Mouse (Mus musculus) 3T3-L1 (cell line): ENCODE measurements around the gene Vldlr.

ENCODE experiments used
- DNase-seq: peaks from one replicate; pipeline ENCODE4 v3.0.0-alpha.2; 2015; ENCODE audit warnings: low read depth, low spot score

Gene Vldlr

DNA sequence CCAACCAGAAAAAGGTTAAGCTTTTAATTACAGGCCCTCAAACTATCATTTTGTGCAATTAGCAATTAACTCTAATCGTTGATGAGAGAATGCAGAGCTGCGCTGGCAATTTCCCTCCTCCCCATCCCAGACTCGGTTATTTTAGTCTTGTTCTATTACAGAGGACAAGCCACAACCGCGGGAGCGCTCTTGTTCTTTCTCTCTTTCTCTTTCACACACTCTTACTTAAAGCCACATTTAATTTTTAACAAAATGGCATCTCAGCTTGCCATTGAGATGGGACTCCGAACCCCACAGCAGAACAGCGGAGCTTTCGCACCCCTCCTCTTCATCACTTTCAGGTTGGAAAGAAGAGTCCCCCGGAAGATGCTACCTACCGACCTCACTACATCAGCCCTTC lies at the start of gene Vldlr:
Gene Vldlr (plus strand): TSS at position 167 of the 400 bp plus-strand sequence.
- DNase-seq: no peak

DNA sequence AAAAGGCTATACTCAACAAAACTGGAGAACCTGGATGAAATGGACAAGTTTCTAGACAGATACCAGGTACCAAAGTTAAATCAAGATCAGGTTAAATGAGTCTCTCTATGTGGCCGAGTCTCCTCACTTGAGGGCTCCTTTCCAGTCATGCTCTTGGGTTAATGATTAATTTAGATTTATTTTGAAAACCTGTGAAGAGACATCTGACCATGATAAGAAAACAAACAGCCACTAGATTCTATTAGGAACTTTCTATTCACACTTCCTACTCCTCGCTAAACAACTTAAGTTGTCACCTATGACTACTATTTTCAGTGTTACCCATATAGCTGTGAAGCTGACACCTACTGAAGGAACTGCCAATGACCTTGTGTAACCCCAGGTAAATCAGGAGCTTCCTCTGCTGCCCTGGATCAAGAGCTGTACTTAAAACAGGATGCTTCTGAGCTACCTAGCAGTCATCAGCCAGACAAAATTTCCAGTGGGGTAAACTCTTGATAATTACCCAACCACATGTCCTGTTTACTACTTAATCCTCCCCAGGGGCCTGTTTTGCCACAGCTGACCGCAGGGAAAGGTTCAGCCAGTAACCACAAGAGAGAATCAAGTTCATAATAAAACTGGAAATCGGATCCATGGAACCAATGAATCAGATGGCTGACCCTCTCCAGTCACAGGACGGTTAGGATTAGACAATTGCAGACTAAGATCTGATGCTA lies 48.5 kb upstream of the Vldlr start:
- peak; percentile 37 for DNase-seq

DNA sequence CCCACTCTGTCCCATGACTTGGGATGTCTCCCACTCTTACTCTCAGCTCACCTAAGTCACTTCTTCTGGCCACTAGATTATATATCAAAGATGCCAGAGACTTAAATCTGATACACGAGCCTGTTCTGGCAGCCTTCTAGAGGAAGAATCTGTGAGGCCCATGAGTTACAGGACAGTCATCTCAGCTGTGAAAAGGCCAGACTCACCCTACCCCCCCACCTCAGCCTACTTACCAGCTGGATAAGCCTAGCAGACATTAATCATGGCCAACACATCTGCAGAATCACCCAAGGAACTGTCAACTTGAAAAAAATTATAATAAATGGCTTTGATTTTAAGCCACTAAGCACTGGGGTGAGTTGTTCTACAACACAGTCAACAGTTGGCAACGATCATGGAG lies 42.4 kb upstream of the Vldlr start:
- DNase-seq: peak; percentile 38

DNA sequence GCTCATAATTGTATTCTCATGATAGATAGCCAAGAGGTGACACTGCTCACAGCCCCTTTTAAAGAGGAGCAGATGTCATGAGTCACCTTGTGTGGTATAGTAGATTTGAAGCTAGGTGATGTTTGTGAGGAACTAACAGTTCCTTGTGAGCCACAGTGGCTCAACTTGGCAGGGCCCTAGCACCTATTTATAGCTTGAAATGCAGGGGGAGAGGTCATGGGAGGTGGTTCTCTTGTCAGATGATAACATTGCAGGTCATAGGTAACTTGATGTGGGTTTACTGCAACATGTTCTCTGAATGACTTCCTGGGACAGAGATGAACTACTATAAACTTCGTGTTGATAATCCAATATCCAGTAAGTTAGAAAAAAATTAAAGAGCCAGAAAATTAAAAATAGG lies 40.7 kb upstream of the Vldlr start:
- no peak for DNase-seq

DNA sequence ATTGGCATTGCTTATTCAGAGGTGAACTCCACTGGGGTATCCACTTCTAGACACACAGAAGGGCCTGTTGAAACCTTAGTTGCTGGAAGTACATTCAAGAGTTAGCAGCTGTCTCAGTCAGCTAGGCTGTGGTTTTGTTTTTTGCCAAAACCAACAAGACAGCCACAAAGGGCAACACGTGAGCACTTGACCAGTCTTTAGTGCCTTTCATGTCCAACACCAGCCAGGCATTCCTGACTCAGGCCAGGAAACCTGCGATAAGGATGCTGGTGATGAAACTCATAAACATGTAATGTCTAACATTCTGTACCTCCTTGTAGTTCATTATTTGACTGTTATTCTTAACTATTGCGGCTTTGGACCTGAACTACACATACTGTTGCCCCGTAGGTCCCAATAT lies 39.7 kb upstream of the Vldlr start:
- DNase-seq: peak; percentile 54

DNA sequence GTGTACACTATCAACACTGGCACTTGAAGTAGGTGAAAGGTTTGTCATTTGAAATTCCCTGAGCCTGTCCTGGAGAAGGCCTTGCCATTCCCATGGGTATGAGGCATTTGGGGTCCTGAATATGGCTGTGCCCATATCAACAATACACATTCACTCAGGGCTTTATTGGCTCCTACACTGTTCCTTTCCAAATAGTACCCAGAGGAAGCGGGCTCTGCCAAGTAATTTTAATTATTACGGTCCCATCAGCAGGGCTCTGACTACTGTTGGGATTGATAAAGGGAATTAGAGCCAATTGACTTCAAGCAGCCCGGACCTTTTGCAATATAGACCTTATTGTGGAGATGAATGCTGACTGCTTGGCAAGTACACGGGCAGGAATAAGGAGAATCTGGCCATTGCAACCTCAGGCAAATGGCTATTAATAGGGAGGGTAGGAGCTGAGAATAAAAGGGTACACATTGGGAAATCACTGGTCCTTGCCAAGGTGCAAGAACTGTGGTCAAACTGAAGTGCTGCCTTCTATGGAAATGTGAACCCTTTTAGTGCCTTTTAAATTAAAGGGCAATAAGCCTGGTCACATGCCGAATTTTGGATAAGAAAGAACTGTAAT lies 38.0 kb upstream of the Vldlr start:
- DNase-seq: no peak

DNA sequence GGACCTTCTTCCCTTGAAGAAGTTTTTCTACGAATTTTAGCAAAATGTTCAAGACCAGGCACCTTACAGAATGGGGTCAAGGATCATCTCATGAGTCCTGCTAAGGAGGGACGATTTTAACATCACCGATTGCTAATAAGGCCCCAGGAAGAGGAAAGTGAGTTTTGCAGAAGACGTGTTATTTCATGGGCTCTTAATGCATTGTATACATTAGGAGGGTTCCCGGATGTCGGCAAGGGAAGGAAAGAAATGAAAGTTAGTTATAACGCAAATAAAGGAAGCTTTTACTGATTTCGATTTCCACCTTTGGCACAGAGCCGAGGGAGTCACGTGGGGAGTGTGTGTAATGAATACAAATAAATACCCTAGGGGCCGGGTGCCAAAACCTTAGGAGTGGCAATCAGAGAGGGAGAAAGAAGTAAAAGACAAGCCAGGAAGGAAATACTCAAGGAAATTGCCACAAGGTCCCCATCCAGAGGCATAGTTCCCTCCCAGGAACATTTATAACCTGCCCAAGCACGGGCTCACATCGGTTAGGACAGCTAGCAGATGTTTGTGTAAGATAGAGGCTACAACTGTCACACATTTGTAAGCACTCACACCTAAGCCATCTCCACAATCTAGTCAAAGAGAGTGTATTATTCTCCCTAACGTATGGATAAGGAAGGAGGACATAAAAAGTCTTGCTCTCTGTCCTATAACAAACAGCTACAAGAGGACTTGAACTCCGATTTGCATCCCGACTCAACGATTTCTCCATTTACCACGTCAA lies 35.7 kb upstream of the Vldlr start:
- DNase-seq: no peak

DNA sequence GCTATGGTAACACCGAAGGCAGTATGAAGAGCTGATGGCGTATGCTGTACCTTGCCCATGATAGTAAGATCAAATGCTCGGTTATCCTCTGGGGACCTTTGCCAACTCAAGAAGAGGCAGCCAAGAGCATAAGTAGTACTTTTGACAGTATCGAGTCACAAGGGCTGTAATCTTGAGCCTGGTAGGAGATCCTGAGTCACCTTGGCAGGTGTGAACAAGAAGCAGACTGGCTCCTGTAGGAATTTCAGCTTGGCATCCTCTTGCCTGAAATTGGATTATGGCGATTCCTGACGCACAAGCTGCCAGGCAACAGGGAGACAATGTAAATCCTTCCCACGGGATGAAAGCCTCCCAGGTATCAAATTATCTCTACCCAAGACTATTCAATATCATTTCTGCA lies 32.8 kb upstream of the Vldlr start:
- DNase-seq: no peak

DNA sequence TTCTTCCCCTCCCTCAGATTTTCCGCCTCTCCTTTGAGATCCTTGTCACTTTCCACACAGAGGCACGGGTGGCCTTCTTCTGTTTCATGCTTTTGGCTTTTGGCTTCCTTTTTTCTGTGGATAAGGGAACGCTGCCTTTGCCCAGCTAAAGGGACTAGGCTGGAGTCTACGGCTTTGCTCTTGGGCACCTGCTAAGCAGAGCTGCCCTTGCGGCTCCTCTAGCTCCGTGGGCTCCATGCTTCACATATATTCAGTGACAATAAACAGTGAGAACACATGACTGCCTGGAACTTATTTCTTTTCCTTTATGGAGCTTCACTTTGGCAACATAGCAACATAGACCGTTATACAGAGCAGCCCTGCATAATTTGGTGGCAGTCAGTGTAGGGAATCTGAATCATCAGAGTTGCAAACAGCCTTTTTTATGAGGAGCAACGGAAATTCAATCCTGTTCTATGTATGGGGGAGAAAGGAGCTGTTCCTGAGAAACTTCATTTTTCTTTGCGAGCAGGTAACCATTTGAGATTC lies 12.5 kb upstream of the Vldlr start:
- no peak for DNase-seq

DNA sequence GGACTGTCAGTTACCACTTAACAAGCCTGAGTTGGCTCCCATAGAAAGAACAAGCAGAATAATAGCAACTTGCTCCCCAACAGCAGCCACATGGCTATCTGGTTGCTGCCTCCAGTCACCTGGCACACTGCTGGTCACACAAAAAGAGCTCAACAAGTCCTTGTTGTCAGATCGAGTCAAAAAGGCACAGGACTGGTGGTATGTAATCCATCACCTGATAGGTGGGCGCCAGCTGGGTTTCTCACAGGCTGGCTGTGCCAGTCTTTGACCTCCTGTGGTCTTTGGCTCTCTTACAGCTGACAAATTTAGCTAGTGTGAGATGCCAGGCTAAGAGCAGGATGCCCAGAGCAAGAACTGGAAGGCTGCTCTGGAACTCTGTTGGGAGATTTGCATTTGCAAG lies 5.3 kb upstream of the Vldlr start:
- DNase-seq: no peak

DNA sequence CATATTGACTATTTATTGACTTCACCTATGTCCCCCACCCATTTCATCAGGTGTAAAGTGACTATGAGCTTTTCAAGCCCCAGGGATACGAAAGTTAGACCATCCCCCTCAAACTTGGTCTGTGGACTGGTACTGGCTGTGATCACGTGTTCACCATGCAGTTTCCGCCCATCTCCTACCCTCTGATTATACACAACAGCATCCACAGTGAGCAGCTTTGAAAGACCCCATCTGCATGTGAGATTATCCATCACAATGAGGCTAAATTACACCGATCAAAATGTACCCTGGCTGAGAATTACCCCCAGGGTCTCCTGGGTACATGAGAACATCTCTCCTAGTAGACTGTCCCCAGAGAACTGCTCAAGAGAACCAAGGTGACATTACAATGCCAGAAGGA lies 688 bp upstream of the Vldlr start:
- DNase-seq: no peak

DNA sequence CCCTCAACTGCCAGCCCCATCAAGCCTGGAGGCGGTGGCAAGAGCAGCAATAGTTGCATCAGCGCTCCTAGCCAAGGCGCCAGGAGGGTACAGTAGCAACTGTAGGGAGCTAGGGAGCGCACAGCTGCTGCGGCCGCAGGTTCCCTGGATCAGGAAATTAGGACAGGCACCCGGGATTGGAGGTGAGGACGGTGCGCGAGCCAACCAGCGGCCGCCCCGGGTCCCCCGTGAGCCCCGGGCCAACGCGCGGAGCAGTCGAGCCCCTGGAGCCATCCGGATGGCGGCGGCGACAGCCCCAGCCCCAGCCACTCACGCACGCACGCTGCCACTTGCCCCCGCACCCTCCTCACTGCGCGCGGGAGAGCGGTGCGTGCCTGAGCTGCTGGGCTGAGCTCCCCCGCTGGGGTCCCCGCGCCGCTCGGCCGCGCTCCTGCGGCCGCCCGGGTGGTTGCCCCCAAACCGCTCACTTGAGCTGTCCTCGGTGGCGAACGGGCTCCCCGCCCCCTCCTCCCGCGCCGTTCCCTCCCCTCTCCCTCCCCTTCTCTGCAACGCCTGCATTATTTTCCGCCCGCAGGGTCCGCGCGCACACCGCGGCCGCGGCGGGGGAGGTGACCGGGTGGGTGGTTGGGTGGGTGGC lies 601 bp downstream of the Vldlr start:
- DNase-seq: no peak

DNA sequence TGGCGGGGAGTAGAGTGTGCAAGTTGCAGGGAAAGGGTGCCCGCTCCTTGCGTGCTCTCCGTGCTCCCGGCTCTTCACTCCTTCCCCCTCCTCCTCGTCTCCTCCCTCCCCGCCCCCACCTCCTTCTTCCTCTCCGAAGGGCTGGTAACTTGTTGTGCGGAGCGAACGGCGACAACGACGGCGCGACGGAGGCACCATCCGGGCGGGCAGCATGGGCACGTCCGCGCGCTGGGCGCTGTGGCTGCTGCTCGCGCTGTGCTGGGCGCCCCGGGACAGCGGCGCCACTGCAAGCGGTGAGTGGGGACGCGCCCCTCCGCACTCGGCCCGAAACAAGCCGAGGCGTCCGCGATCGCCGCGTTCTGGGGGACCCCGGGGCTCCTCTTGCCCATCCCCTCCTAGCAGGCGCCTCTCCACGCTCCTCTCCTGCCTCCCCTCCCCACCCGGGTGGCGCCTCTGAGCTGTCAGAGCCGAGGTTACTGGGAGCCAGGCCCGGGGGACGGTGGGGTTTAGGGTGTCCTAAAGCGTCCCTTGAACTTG lies 1.2 kb downstream of the Vldlr start:
- no peak for DNase-seq

DNA sequence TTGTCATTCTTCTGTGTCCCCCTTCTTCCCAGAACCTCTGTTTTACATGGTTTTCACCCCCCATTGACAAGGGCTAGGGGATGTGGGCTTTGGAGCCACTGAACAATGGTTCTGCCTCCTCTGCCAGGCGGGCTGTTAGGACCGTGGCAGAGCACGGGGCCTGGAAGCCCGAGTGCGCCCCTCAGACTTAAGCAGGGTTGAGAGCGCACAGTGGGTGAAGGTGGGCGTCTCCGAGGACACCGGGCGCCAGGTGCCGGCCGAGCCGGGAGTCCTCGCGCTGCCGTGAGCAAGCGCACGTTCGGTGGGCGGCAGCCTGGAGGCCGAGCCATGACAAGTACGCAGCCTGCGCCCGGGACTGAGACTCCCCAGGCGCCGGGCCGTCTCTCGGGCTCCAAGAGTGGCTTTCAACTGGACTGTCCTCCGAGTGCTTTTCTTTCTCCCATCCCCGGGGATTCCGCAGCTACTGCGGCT lies 1.7 kb downstream of the Vldlr start:
- no peak for DNase-seq

DNA sequence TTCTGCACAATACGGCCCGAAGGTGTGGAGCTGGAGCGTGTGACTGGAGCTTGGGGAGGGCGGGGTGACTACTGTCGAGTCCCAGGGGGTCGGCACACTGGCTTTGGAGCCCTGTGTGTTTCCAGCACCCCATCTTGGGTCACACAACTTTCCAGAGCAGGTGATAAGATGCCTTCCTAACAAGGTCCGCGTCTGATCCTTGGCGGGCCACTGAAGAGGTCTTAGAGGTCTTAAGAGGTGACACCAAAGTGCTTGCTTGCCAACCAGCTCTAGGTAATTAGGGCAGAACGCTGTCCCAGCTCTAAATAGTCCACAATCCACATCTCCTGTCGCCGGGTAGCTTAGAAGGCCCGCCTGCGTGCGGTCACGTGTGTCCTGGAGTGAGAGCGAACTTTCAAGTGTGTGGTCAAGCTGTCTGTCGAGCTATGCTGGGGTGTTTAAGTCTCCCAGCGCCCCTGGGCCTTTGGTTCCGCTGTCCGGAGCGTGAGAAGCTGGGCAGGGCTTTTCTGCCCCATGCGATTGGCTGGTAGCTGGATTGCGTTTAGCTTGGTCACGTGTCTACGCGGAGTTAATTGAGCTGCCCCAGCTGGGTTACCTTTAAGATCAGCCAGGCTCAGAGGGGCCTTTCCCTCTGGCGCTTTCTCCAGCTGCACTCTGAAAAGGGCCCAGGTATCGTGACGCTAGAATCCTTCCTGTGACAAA lies 2.4 kb downstream of the Vldlr start:
- DNase-seq: no peak

DNA sequence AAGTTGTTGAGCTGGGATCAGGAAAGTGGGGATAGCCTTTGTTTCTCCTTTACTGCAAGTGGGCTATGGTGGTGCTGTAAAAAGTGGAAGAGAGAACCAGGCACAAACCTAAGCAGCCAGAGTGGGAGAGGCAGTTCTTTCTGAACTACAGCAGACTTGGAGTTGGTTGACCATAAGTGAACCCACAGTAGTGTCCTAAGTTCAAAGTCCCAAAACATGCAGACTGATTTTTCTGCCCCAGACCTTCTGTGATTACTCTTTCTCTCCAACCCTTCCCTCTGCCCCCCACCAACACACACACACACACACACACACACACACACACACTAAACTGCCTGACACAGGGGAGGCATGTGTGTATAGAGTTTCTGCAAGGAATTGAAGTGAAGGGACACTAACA lies 3.3 kb downstream of the Vldlr start:
- no peak for DNase-seq

DNA sequence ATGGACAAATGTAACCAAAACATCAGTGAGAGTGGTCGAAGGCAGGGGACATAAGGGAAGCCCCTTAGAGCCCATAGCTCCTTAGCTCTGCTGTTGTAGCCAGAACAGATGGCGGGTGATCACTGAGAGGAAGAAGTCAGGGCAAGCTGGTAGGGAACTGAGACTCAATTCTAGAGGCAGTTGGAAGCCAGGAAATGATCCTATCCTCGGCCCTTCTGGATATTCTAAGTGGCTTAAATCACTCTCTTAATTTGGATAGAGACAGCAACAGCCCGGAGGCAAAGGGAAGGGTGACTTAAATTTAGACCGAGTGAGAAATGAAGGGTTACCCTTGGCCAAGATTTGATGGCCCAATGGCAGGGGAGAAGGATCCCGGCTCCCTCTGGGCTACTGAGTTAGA lies 6.8 kb downstream of the Vldlr start:
- DNase-seq: no peak

DNA sequence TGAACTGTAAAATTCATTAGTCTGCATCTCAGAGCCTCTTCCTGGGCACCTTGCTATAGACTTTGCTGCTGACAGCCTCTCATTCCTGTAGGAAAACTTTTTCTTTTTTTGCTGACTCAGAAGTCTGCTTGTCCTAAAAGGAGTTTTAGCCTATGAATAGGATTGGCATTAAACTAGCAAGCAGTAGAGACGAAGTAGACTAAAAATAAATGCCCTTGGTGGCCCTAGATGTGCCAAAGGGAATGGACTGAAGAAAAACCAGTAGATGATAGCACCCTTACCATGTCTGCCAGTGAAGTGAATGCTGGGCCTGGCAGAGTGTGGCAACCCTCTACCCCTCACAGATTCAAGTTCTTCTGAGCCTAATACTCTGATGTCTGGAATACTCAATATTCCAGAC lies 8.1 kb downstream of the Vldlr start:
- no peak for DNase-seq

DNA sequence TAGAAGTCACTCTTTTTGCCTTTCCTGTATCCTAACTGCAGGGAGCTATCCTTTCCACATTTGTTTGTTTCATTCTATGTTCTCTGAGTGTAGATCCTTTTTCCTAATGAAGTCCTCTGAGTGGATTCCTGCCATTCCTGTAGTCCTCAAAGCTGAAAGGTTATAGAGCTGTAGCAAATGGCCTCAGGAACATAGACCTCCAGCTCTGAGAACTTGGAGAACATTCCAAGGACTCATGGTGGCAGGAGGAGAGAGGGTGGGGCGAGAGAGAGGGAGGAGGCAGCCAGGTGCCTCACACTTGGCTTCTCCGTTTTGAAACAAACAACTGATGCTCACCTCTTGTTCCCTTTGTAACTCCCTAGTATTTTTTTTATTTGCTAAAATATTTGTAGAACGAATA lies 10.3 kb downstream of the Vldlr start:
- DNase-seq: no peak

DNA sequence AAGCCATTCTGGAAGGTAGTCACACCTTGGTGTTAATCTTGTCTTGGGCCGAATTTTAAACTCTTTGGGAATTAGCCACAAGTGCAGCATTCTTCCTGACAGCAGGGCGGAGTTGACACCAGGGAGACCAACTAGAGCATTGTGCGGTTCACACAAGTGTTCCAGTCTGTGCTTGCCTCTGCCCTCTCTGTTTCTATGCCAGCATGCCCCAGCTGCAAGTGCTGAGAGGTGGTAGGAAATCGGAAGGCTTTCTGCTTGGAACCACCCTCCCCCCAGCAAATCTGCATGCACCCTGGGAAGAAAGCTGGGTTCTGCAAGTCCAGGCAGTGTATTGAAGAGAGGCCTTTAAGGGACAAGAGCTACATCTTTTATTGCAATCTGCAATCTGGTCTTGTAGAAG lies 10.8 kb downstream of the Vldlr start:
- no peak for DNase-seq

DNA sequence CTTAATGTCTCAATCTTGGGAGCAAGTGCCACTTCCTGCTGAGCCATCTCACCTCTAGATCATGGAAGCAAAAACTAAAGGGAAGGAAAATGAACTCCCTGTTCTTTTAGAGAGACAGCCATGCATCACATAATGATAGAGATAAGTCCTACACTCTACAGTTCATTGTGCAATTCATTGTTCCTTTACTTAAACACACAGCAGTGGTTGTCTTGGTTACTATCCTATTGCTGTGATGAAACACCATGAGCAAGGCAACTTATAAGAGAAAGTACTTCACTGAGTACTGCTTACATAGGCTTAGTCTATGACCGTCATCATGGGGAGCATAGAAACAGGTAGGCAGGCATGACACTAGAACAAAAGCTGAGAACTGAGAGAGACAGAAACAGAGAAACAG lies 12.0 kb downstream of the Vldlr start:
- DNase-seq: no peak
